Mouse (Mus musculus) neural tube, embryonic 11.5 days (tissue): Measurements from ENCODE around the gene Creb5. TPM values are rescaled to one million over a fixed set of nuclear protein-coding genes. Genes with fewer than 3 reads are reported as not detected.

Experiments
- ATAC-seq: fragments of 200-750 bp; cut with Nextera tagmentation; 2 replicates; pipeline ENCODE4 v1.8.0; 2017; ENCODE audit warnings: moderate number of reproducible peaks, mild to moderate bottlenecking, moderate TSS enrichment, moderate library complexity; ENCODE audit not compliant: insufficient read depth, low FRiP score, low TSS enrichment
- DNase-seq: peaks from one replicate; pipeline ENCODE4 v3.0.0-alpha.2; 2015; ENCODE audit warnings: low spot score
- H3K27ac ChIP-seq: fragments of 300-500 bp; sonication (generic); 2 replicates; pipeline ENCODE4 v1.5.1; 2014; ENCODE audit warnings: low read depth, mild to moderate bottlenecking, low read length
- H3K27me3 ChIP-seq: fragments of 300-500 bp; sonication (generic); 2 replicates; pipeline ENCODE4 v1.6.1; 2014; ENCODE audit warnings: mild to moderate bottlenecking, low read length, mixed read lengths; ENCODE audit not compliant: control insufficient read depth, insufficient read depth
- H3K36me3 ChIP-seq: fragments of 300-500 bp; sonication (generic); 2 replicates; pipeline ENCODE4 v1.6.1; 2014; ENCODE audit warnings: mild to moderate bottlenecking, low read length, moderate library complexity, mixed read lengths; ENCODE audit not compliant: control insufficient read depth, insufficient read depth
- H3K4me1 ChIP-seq: fragments of 300-500 bp; sonication (generic); 2 replicates; pipeline ENCODE4 v1.6.1; 2014; ENCODE audit warnings: low read length, mixed read lengths; ENCODE audit not compliant: control insufficient read depth, insufficient read depth
- H3K4me2 ChIP-seq: fragments of 300-500 bp; sonication (generic); 2 replicates; pipeline ENCODE4 v1.6.1; 2014; ENCODE audit warnings: low read depth, mild to moderate bottlenecking, moderate library complexity
- H3K4me3 ChIP-seq: fragments of 300-500 bp; sonication (generic); 2 replicates; pipeline ENCODE4 v1.5.1; 2014; ENCODE audit warnings: low read depth, low read length
- H3K9ac ChIP-seq: fragments of 300-500 bp; sonication (generic); 2 replicates; pipeline ENCODE4 v1.6.1; 2014; ENCODE audit warnings: mild to moderate bottlenecking, low read length
- H3K9me3 ChIP-seq: fragments of 300-500 bp; sonication (generic); 2 replicates; pipeline ENCODE4 v1.6.1; 2016; ENCODE audit warnings: low read length; ENCODE audit not compliant: control insufficient read depth
- WGBS: fragments of 180-500 bp; shearing (Covaris S2); extraction: QIAGEN DNeasy Blood & Tissue Kit; methylation state at CpG from one replicate; pipeline ENCODE4 v1.1.7; 2014; 5-methylcytosine and 5-hydroxymethylcytosine counted together
- polyA plus RNA-seq: library from polyadenylated mRNA; unstranded; fragments of >200 nt; fragmentation: Nextera tagmentation; extraction: Ambion mirVana; gene quantifications from 2 replicates; pipeline ENCODE4 v1.2.1, GENCODE M21; 2014

The Creb5 gene
- 10.7 and 10.9 TPM in 2 replicates for polyA plus RNA-seq

DNA sequence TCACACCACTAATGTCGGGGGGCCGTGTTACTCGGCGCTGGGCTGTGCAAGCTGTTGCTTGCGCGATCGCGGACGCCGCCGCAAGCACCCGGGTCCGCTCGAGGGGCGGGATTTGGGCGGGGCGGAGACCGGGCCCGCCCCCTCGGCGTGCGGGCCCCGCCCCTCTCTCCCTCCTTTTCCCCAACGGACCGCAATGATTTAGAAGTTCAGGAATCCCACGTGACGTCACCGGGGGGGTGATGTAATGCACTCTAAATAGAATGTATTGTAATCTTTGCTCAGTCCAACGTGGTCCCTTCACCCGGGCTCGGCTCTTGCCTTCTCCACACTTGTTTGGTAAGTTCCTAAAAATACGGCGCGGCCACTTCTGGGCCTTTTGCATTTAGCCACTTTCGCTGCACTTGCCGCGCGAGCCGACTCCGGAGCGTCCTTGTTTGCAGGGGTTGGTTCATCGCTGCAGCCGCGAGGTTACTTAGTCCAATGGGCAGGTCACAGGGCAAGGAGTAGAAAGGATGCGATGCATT is at the start of gene Creb5:
Gene Creb5, plus strand, starts transcription at position 233 of the 524 bp plus-strand sequence.
- under 1% methylated on average over 45 of the region's 45 CpGs for WGBS
- peak within 1 kb of the TSS; percentile 99 for H3K4me2 ChIP-seq
- ATAC-seq: peak; percentile 80
- peaks cover 45% of the 10 kb centered on the region for H3K27me3 ChIP-seq
- H3K36me3 ChIP-seq: no peaks in the 10 kb centered on the region
- DNase-seq: peak; percentile 92
- peaks cover 11% of the 10 kb centered on the region for H3K4me1 ChIP-seq
- H3K27ac ChIP-seq: 0 out of 2 replicates have a peak within 1 kb of the TSS, but pooled peaks have one; percentile 14
- H3K9ac ChIP-seq: peak within 1 kb of the TSS; percentile 55
- no peaks in the 10 kb centered on the region for H3K9me3 ChIP-seq
- peak within 1 kb of the TSS; percentile 57 for H3K4me3 ChIP-seq

GRCm38 (mm10) chr6:53259841-53260240 is 27.2 kb upstream of the Creb5 start:
- Histone ChIP-seq H3K27ac (no peak overlapping the region), H3K4me1 (no peaks in the 10 kb centered on the region), H3K9ac (no peak overlapping the region), H3K4me2 (no peak overlapping the region), H3K4me3 (no peak overlapping the region), H3K27me3 (no peaks in the 10 kb centered on the region), H3K36me3 (no peaks in the 10 kb centered on the region), H3K9me3 (no peaks in the 10 kb centered on the region)
- ATAC-seq (no peak), DNase-seq (no peak)
- 90% methylated on average over 3 of the region's 3 CpGs for WGBS

- no peak overlapping the region for H3K9ac ChIP-seq
- no peaks in the 10 kb centered on the region for H3K9me3 ChIP-seq
- H3K4me2 ChIP-seq: no peak overlapping the region
- no peaks in the 10 kb centered on the region for H3K36me3 ChIP-seq
- no peaks in the 10 kb centered on the region for H3K27me3 ChIP-seq
- peak; percentile 45 for DNase-seq
- peaks cover 1% of the 10 kb centered on the region for H3K4me1 ChIP-seq
- no peak overlapping the region for H3K4me3 ChIP-seq
- WGBS: 57% methylated on average over 11 of the region's 11 CpGs
- no peak overlapping the region for H3K27ac ChIP-seq
- ATAC-seq: no peak
These were observed 24.7 kb upstream of the Creb5 start for GRCm38 (mm10) chr6:53262401-53262800.

GRCm38 (mm10) chr6:53267036-53267435 is 20.0 kb upstream of the Creb5 start:
- WGBS: 32% methylated on average over 7 of the region's 7 CpGs
- ATAC-seq (no peak), DNase-seq (peak; percentile 13)
- Histone ChIP-seq H3K9me3 (no peaks in the 10 kb centered on the region), H3K36me3 (no peaks in the 10 kb centered on the region), H3K27me3 (no peaks in the 10 kb centered on the region), H3K4me2 (no peak overlapping the region), H3K27ac (no peak overlapping the region), H3K4me1 (peaks cover 8% of the 10 kb centered on the region), H3K9ac (no peak overlapping the region), H3K4me3 (no peak overlapping the region)

- Histone ChIP-seq H3K9ac (no peak overlapping the region), H3K27me3 (no peaks in the 10 kb centered on the region), H3K4me3 (no peak overlapping the region), H3K27ac (no peak overlapping the region), H3K4me2 (no peak overlapping the region), H3K4me1 (peaks cover 8% of the 10 kb centered on the region), H3K9me3 (no peaks in the 10 kb centered on the region), H3K36me3 (no peaks in the 10 kb centered on the region)
- no peak for DNase-seq
- no peak for ATAC-seq
- 32% methylated on average over 12 of the region's 12 CpGs for WGBS
These were observed 19.2 kb upstream of the Creb5 start for GRCm38 (mm10) chr6:53267732-53268505.

DNA sequence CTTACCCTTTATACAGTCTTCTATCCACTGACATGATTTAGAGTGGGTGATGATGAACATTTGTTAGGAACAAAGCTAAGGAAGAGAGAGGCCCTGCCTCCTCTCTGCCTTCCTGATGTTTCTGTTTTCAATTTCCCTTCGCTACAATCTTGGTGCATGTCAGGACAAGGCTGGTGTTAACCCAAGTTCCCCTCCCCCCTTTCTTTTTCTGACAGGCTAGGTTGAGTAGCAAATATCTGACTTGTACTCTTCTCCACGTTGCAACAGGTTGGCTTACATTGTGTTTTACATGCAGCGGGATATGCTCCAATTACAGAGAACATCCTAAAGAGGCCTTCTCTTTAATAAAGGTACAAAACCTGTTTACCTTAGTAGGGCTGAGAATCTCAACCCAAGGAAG is 15.9 kb upstream of the Creb5 start:
- H3K36me3 ChIP-seq: no peaks in the 10 kb centered on the region
- no peak overlapping the region for H3K4me2 ChIP-seq
- WGBS: 62% methylated on average over 3 of the region's 3 CpGs
- ATAC-seq: no peak
- H3K4me3 ChIP-seq: no peak overlapping the region
- no peaks in the 10 kb centered on the region for H3K27me3 ChIP-seq
- peaks cover 11% of the 10 kb centered on the region for H3K4me1 ChIP-seq
- H3K9ac ChIP-seq: no peak overlapping the region
- H3K27ac ChIP-seq: no peak overlapping the region
- no peak for DNase-seq
- no peaks in the 10 kb centered on the region for H3K9me3 ChIP-seq

DNA sequence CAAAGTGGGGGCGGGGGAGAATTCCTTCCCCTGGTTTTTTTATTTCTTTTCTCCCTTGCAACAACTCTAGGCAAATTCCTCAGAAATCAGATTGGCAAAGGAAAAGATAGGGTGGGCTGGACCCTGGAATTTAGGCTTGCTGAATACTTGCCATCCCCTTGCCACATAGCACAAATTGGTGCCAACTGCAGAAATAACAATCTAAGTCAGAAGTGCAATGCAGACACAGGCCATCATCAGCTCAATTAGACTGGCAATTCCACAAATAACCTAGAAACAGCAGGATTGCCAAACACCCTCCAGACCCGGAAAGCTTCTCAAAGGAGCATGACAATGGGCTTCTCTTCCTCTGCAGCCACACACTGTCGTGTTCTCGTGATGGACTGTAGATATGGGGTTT is 15.4 kb upstream of the Creb5 start:
- H3K4me1 ChIP-seq: peaks cover 11% of the 10 kb centered on the region
- H3K27me3 ChIP-seq: no peaks in the 10 kb centered on the region
- no peak for ATAC-seq
- no peak overlapping the region for H3K4me2 ChIP-seq
- H3K4me3 ChIP-seq: no peak overlapping the region
- no peak overlapping the region for H3K9ac ChIP-seq
- no peak overlapping the region for H3K27ac ChIP-seq
- H3K36me3 ChIP-seq: no peaks in the 10 kb centered on the region
- DNase-seq: no peak
- no peaks in the 10 kb centered on the region for H3K9me3 ChIP-seq
- 43% methylated on average over 4 of the region's 4 CpGs for WGBS

DNA sequence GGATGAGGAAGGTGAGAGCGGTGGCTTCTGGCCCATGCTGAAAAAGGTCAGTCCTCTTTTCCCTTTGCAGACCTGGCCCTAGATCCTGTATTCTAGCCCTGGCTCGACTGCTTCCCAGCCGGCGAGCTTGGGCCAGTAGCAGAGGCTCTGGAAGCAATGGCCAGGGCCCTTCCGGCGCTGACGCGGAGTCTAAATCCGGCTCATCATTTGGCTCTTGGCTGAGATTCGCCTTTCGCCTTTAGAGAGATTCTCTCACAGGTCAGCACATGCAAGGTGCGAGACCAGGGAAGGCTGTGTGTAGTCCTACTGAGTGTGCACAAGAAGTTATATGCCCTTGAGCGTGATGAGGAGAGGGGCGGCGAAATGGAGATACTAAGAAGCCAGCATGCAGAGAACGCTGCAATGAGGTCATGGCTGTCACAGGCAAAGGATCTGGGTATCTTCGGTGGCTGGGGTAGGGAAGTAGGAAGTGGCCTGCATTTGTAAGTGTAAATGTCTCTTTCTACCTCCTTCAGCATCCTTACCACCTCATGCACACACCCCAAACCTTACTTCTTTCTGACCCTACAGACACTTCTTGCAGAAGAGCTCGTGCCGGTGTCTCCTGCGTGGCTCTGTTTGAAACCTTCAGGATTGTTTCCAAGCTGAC is 557 bp upstream of the Creb5 start:
- Histone ChIP-seq H3K9ac (peak overlapping the region; percentile 18; the same call in 1 of the 2 replicates), H3K36me3 (no peaks in the 10 kb centered on the region), H3K4me1 (peaks cover 11% of the 10 kb centered on the region), H3K9me3 (no peaks in the 10 kb centered on the region), H3K4me2 (peak overlapping the region; percentile 99), H3K4me3 (peak overlapping the region; percentile 57), H3K27me3 (peaks cover 43% of the 10 kb centered on the region), H3K27ac (no peak overlapping the region)
- 2% methylated on average over 20 of the region's 20 CpGs for WGBS
- no peak for ATAC-seq
- DNase-seq: peak; percentile 63
